Mouse (Mus musculus) right cerebral cortex, postnatal 36 days (tissue): ENCODE measurements around the gene Pgf.

Source experiments
- DNase-seq, 2 experiments: peaks; one replicate each; pipeline ENCODE4 v3.0.0; 2022; ENCODE audit warnings: low spot score in 2 of 2, mixed read lengths in 1 of 2

Gene Pgf

GRCm38 (mm10) chr12:85177740-85178239, at the start of gene Pgf:
Gene Pgf (minus strand): TSS chr12:85177790.
- DNase-seq = no peak

DNA sequence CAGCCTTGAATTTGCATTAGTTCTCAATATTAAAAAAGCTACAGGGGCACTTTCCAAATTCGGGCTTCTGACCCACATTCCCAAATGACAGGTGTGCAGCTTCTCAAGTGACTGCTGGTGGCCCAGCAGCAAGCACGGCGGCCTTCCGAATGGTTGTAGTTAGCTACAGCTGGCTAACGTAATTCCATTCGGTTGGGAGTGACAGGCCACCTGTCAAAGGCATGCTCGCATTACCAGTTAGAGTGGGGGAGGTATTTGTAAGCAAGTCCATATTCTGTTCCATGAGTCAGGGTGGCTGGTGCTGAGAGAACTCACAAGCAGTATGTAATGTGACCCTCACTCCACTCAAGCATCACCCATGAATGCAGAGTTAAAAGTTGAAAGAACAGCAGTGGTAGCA, 49.6 kb upstream of the Pgf start:
- DNase-seq = no peak

GRCm38 (mm10) chr12:85219905-85220290, 42.3 kb upstream of the Pgf start:
- no peak for DNase-seq

DNA sequence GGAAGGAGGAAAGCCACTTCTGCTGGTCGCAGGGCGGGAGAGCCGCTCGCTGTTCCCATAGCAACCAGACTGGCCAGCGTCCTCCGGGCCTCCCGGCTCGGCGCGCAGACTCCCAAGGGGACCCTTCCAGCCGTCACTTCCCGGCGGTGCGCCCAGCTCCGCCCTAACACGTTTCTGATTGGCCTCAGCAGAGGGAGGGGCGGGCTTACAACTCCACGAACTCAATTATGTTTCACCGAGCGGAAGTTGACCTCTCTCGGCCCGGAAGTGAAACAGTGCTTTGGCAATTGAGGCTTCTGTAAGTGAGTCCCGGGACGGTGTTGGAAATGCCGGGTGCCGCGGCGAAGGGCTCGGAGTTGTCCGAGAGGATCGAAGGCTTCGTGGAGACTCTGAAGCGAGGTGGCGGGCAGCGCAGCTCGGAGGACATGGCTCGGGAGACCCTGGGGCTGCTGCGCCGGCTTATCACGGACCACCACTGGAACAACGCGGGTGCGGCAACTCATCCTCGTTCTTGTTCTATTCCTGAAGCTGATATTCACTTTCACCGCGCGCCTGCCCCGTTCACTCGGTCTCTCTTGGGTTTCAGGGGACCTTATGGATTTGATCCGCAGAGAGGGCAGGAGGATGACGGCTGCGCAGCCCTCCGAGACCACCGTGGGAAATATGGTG, 41.8 kb upstream of the Pgf start, which contains the start of gene Eif2b2:
Gene Eif2b2, plus strand, starts transcription at position 246 of the 669 bp plus-strand sequence.
- DNase-seq = peak; percentile 97 to 98

DNA sequence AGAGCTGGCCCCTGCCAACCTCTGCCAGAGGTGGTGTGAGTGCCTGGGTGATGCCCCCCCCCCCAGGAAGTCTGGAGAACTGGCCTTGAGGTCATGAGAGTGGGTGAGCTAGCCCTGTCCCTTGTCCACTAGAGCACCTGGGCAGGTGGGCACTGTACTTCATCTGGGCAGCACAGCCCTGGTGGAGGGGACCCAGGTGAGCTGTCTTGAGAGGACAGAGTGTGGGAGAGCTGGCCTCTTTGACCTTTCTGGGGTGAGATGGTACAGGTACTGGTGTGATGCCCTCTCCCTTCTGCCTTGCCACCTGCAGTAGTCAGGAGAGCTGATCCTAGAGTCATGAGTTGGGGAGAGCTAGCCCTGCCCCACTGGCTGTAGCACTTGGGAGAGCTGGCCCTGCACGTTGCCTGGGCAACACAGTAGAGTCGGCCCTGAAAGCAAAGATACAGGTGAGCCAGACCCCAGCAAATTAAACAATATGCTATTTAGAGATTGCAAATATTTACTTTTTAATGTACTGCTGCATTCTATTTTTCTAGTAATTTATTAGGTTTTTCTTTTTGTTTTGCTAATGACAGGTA, 40.2 kb upstream of the Pgf start:
- no peak for DNase-seq

DNA sequence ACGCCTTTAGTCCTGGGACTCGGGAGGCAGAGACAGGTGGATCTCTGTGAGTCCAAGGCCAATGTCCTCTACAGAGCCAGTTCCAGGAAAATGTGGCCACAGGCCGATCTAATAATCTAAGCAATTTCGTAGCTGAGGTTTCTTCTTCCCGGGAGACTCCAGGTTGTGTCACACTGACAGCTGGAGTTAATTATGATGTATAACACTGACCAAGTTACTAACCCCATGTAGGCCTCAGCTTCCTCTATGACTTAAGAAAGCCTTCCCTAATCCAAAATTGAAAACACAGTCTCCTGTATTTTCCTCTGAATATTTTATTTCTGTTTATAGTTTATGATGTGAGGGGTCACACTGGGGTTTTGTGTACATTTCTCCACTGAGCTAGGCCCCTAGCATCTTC, 37.4 kb upstream of the Pgf start:
- DNase-seq = no peak

DNA sequence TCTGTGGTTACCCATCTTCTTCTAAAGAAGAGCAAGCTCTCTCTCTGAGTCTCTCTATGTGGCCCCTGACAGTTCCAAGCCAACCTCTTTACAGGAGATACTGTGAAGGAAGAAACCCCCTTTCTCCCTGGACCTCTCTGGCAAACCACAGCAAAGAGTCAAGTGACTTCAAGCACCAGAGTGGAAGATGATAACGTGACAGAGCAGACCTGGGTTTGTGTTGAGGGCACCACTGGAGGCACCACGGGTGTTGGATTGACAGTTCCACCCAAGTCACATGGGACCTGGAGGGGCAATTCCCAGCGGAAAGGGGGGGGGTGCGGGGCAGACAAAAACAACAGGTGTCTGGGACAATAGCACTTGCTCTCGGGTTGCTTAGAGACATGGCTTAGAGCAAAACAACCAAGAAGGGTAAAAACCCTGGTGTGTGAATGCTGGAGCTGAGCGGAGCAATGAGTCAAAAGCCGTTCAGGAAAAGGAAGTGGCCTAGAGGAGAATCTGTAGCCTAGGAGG, 31.2 kb upstream of the Pgf start:
- DNase-seq = no peak

- DNase-seq = no peak
These were observed 27.8 kb upstream of the Pgf start for GRCm38 (mm10) chr12:85205425-85205824.

DNA sequence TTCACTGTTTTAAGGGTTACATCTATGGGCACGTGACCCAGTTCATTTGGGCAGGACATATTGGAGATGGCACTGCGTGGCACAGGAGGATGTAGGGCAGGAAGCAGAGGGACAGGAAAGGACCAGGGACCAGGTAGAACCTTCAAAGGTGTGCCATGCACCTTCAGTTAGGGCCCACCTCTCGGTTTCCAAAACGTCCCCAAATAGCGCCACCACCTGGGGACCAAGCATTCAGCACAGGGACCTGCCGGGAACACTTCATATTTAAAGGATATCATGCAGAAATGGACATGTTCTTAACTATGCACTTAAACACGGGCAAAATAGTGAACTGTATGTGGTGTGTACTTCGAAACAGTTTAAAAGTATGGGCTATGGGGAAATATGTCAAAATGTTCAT, 26.5 kb upstream of the Pgf start:
- no peak for DNase-seq

DNA sequence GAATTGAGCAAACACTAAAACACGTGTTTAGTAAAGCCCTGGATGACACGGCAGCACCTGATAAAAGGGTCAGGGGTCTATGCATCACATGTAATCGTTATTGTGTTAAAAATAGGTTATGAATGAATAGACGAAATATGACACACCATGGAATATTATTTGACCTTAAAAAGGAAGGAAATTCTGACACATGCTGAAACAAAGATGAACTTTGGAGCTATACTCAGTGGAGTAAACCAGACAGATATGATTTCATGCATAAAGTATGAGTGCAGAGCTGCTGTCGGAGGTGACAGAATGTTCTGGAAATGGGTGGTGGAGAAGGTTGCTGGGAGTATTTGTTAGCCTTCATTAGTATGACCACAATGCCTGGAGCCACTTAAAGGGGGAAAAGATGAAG, 26.1 kb upstream of the Pgf start:
- no peak for DNase-seq

DNA sequence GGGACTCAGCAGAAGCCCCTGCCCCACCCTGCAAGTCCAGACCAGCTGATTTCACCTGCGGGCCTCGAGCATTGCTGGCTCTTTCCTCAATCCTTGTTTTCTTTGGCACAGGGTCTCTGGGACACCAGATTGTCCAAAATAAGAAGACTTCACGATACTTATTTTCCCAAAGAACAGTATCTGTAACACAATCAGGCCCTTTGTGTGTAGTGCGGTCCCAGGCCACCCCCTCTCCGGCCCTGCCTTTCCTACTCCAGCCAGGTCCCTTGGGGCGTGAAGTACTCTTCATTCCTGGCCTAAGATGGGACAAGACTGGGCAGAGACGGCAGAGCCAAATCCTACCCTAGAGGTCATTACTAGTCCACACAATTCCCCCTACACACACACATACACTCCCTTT, 24.6 kb upstream of the Pgf start:
- no peak for DNase-seq

GRCm38 (mm10) chr12:85201830-85202147, 24.2 kb upstream of the Pgf start:
- no peak for DNase-seq

GRCm38 (mm10) chr12:85200929-85201829, 23.6 kb upstream of the Pgf start:
- no peak for DNase-seq

DNA sequence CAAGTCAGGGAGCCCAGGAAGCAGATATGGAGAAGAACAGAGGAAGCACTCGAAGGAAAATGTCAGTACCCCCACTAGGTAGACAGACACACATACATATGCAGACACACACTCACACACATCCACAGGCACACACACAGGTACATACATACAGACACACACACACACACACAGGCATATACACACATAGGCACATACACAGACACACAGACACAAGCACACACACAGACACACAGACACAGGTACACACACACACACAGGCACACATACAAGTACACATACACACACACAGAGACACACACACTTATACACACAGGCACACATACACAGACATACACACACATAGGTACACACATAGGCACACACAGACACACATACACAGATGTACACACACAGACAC, 22.4 kb upstream of the Pgf start:
- no peak for DNase-seq

- DNase-seq = no peak
These were observed 20.3 kb upstream of the Pgf start for GRCm38 (mm10) chr12:85197936-85198335.

- DNase-seq = no peak
These were observed 19.8 kb upstream of the Pgf start for GRCm38 (mm10) chr12:85197371-85197770.

- no peak for DNase-seq
These were observed 18.6 kb upstream of the Pgf start for GRCm38 (mm10) chr12:85196191-85196590.

DNA sequence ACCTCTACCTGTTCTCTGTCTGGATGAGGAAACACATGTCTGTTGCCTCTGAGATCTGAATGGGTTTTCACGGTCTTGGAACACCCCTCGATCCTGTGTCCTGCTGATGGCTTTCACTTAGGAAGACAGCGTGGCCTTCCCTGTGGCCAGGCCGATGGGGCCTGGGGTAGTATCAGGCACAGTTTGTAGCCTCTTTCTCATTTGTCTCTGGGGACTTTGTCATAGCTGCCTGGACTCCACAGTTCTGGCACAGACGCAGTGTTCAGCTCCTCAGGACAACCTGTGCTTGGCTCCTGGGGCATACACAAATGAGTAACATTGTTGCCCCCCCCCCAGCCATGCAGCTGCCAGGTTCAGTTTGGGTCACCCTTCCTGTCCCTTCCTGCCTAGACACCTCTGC, 17.5 kb upstream of the Pgf start:
- no peak for DNase-seq

- no peak for DNase-seq
These were observed 17.0 kb upstream of the Pgf start for GRCm38 (mm10) chr12:85194623-85195018.

DNA sequence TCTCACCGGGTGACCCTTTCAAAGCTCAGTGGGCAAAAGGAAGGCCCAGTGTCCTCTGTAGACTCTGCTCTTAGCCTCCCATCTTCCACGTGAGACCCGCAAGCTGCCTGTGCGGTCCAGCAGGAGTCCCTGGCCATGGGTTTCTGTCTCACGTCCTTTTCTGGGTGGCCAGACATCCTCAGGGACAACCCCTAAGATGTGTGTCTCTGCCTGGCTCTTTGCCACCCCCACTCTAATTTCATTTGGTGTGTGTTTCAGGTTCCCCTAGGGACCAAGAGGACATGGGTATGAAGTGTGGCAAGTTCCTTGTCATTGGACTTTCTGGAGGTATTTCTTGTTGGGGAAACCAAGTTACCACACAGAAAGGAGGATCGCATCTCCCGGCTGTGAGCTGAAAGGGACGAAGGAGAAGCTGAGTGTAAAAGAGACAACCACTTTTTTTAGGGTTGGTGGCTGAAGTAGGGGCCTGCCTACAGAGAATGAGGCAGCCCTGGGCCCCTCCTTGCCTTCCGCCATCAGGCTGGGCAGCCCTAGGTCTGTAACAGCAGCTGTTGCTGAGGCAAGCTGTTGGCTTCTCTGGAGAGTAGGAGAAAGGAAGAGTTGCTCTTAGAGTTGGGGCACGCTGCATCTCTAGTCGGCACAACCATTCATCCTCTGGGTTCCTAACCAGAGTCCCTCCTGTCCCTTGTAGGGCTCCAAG, 16.5 kb upstream of the Pgf start:
- DNase-seq = no peak

- DNase-seq = no peak
These were observed 15.6 kb upstream of the Pgf start for GRCm38 (mm10) chr12:85193146-85193545.
